Mouse (Mus musculus) intestine, embryonic 14.5 days (tissue): ENCODE results near the gene Cant1. TPM values are rescaled to one million over a fixed set of nuclear protein-coding genes. Genes with fewer than 3 reads are reported as not detected.

Experiments used
- ATAC-seq: fragments of 200-750 bp; cut with Nextera tagmentation; replicated peaks from 2 replicates; pipeline ENCODE4 v1.8.0; 2017; ENCODE audit warnings: low read depth, moderate number of reproducible peaks, moderate TSS enrichment, moderate library complexity; ENCODE audit not compliant: low FRiP score, low TSS enrichment
- DNase-seq: peaks from one replicate; pipeline ENCODE4 v3.0.0-alpha.2; 2018; ENCODE audit warnings: low spot score
- H3K27ac ChIP-seq: fragments of 300-500 bp; sonication (generic); 2 replicates; pipeline ENCODE4 v1.5.1; 2014; ENCODE audit warnings: low read depth, mild to moderate bottlenecking, control low read depth
- H3K27me3 ChIP-seq: fragments of 300-500 bp; sonication (generic); replicated peaks from 2 replicates; pipeline ENCODE4 v1.6.1; 2014; ENCODE audit warnings: low read length, control low read depth; ENCODE audit not compliant: control insufficient read depth, insufficient read depth
- H3K36me3 ChIP-seq: fragments of 300-500 bp; sonication (generic); 2 replicates; pipeline ENCODE4 v1.6.1; 2014; ENCODE audit warnings: low read length, control low read depth; ENCODE audit not compliant: control insufficient read depth, insufficient read depth
- H3K4me1 ChIP-seq: fragments of 300-500 bp; sonication (generic); replicated peaks from 2 replicates; pipeline ENCODE4 v1.6.1; 2014; ENCODE audit warnings: low read length, control low read depth, mixed read lengths; ENCODE audit not compliant: control insufficient read depth, insufficient read depth
- H3K4me2 ChIP-seq: fragments of 300-500 bp; sonication (generic); 2 replicates; pipeline ENCODE4 v1.6.1; 2014; ENCODE audit warnings: low read length
- H3K4me3 ChIP-seq: fragments of 300-500 bp; sonication (generic); 2 replicates; pipeline ENCODE4 v1.5.1; 2014; ENCODE audit warnings: low read depth, low read length, control low read depth, mixed read lengths
- H3K9ac ChIP-seq: fragments of 300-500 bp; sonication (generic); 2 replicates; pipeline ENCODE4 v1.6.1; 2014; ENCODE audit warnings: mild to moderate bottlenecking, low read length
- H3K9me3 ChIP-seq: fragments of 300-500 bp; sonication (generic); 2 replicates; pipeline ENCODE4 v1.6.1; 2016; ENCODE audit warnings: low read length, control low read depth; ENCODE audit not compliant: control insufficient read depth
- WGBS: fragments of 180-500 bp; shearing (Covaris S2); extraction: QIAGEN DNeasy Blood & Tissue Kit; methylation state at CpG from one replicate; pipeline ENCODE4 v1.1.7; 2014; 5-methylcytosine and 5-hydroxymethylcytosine counted together
- polyA plus RNA-seq: library from polyadenylated mRNA; unstranded; fragments of >200 nt; fragmentation: Nextera tagmentation; extraction: Ambion mirVana; gene quantifications from 2 replicates; pipeline ENCODE4 v1.2.1, GENCODE M21; 2014

Cant1 gene
- polyA plus RNA-seq, 1 experiment from 2014 or later = 32.9 TPM

DNA sequence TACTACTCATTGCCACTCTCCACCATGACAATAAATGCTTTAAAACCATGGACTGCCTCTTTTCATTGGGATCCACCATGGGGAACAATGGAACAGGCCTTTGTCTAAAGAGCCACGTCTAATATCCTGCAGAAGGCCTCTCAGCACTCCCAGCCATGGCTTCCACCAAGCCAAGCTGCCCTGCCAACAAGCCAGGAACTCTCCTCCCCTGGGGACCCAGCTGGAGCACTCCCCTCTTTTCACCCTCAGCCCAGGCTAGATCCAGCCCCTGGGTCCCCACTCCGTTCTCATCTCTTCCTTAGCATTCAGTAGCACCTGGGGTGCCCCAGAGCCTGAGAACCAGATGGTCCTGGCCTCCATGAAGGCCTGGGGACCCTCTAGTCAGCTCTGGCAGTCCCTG is 34.1 kb upstream of the Cant1 start:
- Histone ChIP-seq H3K9ac (no peak overlapping the region), H3K27ac (no peak overlapping the region), H3K4me2 (no peak overlapping the region), H3K4me1 (no peaks in the 10 kb centered on the region), H3K4me3 (no peak overlapping the region), H3K36me3 (peaks cover 6% of the 10 kb centered on the region; the same call in 1 of the 2 replicates), H3K9me3 (no peaks in the 10 kb centered on the region), H3K27me3 (no peaks in the 10 kb centered on the region)
- no peak for ATAC-seq
- WGBS = 67% methylated on average over 2 of the region's 2 CpGs
- DNase-seq = no peak

- no peak overlapping the region for H3K9ac ChIP-seq
- WGBS = 82% methylated on average over 6 of the region's 6 CpGs
These were observed 32.3 kb upstream of the Cant1 start for GRCm38 (mm10) chr11:118451211-118451610.

DNA sequence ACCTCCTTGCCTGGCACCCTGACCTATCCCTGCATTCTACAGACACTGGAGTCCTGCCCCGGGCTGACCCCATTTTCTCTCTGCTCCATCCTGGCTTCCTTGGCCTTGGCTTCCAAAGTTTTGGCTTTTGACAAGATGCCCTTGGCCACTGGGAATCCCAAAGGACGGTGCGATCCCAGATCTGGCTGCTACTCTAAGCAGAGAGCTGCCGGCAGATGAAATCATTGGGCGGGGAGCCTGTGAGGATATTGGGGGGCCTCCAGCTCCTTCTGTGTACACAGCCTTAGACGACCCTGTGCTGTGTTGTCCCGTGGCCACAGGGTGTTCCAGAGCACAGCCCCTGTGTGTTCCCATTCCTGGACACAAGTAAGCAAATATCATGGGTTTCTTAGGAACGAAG is 29.5 kb upstream of the Cant1 start:
- Histone ChIP-seq H3K9me3 (no peaks in the 10 kb centered on the region), H3K4me1 (no peaks in the 10 kb centered on the region), H3K36me3 (peaks cover 15% of the 10 kb centered on the region; the same call in 1 of the 2 replicates), H3K27ac (no peak overlapping the region), H3K27me3 (no peaks in the 10 kb centered on the region), H3K4me3 (no peak overlapping the region), H3K9ac (no peak overlapping the region), H3K4me2 (no peak overlapping the region)
- WGBS = 76% methylated on average over 8 of the region's 8 CpGs
- DNase-seq = no peak
- ATAC-seq = no peak

More at GRCm38 (mm10) chr11:118451211-118451610, 32.3 kb upstream of the Cant1 start:
- Histone ChIP-seq H3K27ac (no peak overlapping the region), H3K9me3 (no peaks in the 10 kb centered on the region), H3K36me3 (peaks cover 15% of the 10 kb centered on the region; the same call in 1 of the 2 replicates), H3K4me3 (no peak overlapping the region), H3K27me3 (no peaks in the 10 kb centered on the region), H3K4me2 (no peak overlapping the region), H3K4me1 (no peaks in the 10 kb centered on the region)
- ATAC-seq (no peak), DNase-seq (no peak)

DNA sequence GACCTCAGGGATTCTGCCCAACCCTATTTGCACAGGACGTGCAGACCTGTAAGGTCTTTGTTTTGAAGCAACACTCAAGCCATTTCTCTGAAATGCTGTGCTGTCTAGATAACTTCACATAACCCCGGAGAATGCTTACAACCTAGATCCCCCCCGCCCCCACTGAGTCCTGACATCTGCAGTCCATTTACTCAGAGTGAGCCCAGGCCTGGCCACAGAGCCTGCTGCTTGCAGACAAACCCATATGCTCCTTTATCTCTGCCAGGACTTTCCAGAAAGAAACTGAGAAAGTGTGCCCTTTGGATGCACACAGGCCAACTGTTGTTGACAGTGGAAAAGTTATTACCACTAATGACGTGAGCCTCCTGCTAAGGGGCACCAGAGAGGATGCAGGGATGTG is 28.5 kb upstream of the Cant1 start:
- no peak overlapping the region for H3K4me2 ChIP-seq
- 48% methylated on average over 4 of the region's 4 CpGs for WGBS
- no peak overlapping the region for H3K9ac ChIP-seq
- no peaks in the 10 kb centered on the region for H3K27me3 ChIP-seq
- no peak overlapping the region for H3K27ac ChIP-seq
- no peak overlapping the region for H3K4me3 ChIP-seq
- H3K36me3 ChIP-seq = peaks cover 15% of the 10 kb centered on the region; the same call in 1 of the 2 replicates
- DNase-seq = no peak
- H3K9me3 ChIP-seq = no peaks in the 10 kb centered on the region
- no peaks in the 10 kb centered on the region for H3K4me1 ChIP-seq
- ATAC-seq = no peak

- WGBS = 17% methylated on average over 3 of the region's 3 CpGs
- no peak overlapping the region for H3K9ac ChIP-seq
- ATAC-seq = peak; percentile 47; the same call in 1 of the 2 replicates
- no peak overlapping the region for H3K4me3 ChIP-seq
- peak; percentile 90 for DNase-seq
- H3K27ac ChIP-seq = no peak overlapping the region
- no peaks in the 10 kb centered on the region for H3K27me3 ChIP-seq
- H3K9me3 ChIP-seq = no peaks in the 10 kb centered on the region
- no peak overlapping the region for H3K4me2 ChIP-seq
- no peaks in the 10 kb centered on the region for H3K4me1 ChIP-seq
- H3K36me3 ChIP-seq = peaks cover 14% of the 10 kb centered on the region; the same call in 1 of the 2 replicates
These were observed 27.0 kb upstream of the Cant1 start for GRCm38 (mm10) chr11:118445843-118446242.

GRCm38 (mm10) chr11:118443201-118443970 is 24.5 kb upstream of the Cant1 start:
- no peak overlapping the region for H3K9ac ChIP-seq
- H3K27me3 ChIP-seq = no peaks in the 10 kb centered on the region
- DNase-seq (peak; percentile 91), ATAC-seq (peak; percentile 32; the same call in 1 of the 2 replicates)
- no peak overlapping the region for H3K4me3 ChIP-seq
- no peak overlapping the region for H3K27ac ChIP-seq
- 33% methylated on average over 11 of the region's 11 CpGs for WGBS
- H3K4me2 ChIP-seq = no peak overlapping the region
- H3K9me3 ChIP-seq = no peaks in the 10 kb centered on the region
- peaks cover 6% of the 10 kb centered on the region; the same call in 1 of the 2 replicates for H3K4me1 ChIP-seq
- H3K36me3 ChIP-seq = peaks cover 13% of the 10 kb centered on the region; the same call in 1 of the 2 replicates

DNA sequence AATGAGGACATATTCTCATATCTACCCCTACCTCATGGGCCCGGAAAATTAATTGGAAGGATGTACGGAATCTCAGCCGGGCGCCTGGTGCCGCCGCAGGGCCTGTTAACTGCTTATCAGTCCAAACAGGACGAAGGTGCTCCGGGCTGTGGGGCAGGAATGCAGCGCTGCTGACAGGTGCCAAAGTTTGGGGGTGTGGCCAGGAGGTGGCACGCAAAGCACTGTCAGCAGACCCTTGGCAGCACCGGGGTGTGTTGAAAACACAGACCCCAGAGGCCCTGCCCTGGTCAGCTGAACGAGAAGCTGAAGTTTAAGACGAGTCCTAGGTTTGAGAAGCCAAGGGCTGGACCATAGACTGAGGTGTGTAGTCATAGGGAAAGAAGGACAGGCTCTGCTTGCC is 23.8 kb upstream of the Cant1 start:
- 69% methylated on average over 13 of the region's 13 CpGs for WGBS
- ATAC-seq (peak; percentile 17; the same call in 1 of the 2 replicates), DNase-seq (no peak)
- Histone ChIP-seq H3K27ac (no peak overlapping the region), H3K9ac (no peak overlapping the region), H3K4me3 (no peak overlapping the region), H3K27me3 (no peaks in the 10 kb centered on the region), H3K4me1 (peaks cover 8% of the 10 kb centered on the region; the same call in 1 of the 2 replicates), H3K9me3 (no peaks in the 10 kb centered on the region), H3K36me3 (peaks cover 7% of the 10 kb centered on the region; the same call in 1 of the 2 replicates), H3K4me2 (no peak overlapping the region)

GRCm38 (mm10) chr11:118438665-118439414 is 20.0 kb upstream of the Cant1 start:
- DNase-seq (no peak), ATAC-seq (no peak)
- H3K27me3 ChIP-seq = no peaks in the 10 kb centered on the region
- H3K4me3 ChIP-seq = no peak overlapping the region
- H3K4me2 ChIP-seq = no peak overlapping the region
- H3K9me3 ChIP-seq = no peaks in the 10 kb centered on the region
- no peaks in the 10 kb centered on the region for H3K36me3 ChIP-seq
- H3K9ac ChIP-seq = no peak overlapping the region
- WGBS = 35% methylated on average over 11 of the region's 11 CpGs
- H3K27ac ChIP-seq = no peak overlapping the region
- H3K4me1 ChIP-seq = peaks cover 10% of the 10 kb centered on the region; the same call in 1 of the 2 replicates
